Mouse (Mus musculus): ENCODE results near the gene Ptpn6. TPM values are rescaled to one million over a fixed set of nuclear protein-coding genes. Genes with fewer than 3 reads are reported as not detected.
A peak's percentile ranks its signal among the peaks of the same experiment; 100 is the strongest.

Ptpn6 gene
- polyA plus RNA-seq, 1 experiment from 2014 or later: 5.6 TPM

DNA sequence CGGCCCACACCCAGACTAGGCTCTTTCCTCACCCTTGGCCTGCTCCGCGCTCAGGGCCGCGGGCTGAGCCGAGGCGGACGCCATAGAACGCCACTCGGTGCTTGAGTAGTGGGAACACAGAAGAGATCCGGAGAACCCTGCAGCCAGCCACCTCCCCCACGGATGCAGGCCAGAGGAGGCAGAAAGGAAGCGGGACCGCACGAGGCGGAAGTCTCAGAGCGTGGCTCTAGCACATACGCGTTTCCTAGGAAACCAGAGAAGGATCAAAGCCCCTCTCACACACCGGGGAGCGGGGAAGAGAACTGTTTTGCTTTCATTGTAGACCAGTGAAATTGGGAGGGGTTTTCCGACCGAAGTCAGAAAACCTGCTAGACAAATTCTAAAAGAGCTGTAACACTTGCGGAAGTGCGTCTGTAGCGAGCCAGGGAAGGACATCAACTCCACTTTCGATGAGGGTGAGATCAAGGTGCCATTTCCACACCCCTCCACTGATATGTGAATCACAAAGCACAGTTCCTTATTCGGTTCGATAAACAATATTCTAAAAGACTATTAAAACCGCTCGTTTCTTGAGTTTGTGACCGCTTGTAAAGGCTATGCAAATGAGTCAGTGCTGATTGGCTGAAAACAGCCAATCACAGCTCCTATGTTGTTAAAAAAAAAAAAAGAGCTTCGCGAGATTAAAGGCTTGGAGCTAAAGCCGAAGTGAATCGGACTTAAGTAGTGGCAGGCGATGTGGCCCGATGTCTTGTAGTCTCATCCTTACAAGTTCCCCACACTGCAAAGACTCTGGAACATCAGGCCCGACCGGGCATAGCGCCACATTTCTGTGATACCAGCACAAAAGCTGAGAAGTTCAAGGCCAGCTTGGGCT lies 2.6 kb upstream of the Ptpn6 start, which contains the start of gene Grcc10:
Grcc10 (minus strand) TSS at position 487 of the 874 bp plus-strand sequence.
- WGBS: under 1% methylated on average over 41 of the region's 41 CpGs
- Histone ChIP-seq H3K4me2 (peak within 1 kb of the TSS; percentile 82), H3K9ac (peak within 1 kb of the TSS; percentile 81), H3K27me3 (no peaks in the 10 kb centered on the region), H3K9me3 (replicated peaks) (no peaks in the 10 kb centered on the region), H3K36me3 (peaks cover 20% of the 10 kb centered on the region), H3K4me3 (peak within 1 kb of the TSS; percentile 66), H3K27ac (peak within 1 kb of the TSS; percentile 99), H3K4me1 (replicated peaks) (peaks cover 37% of the 10 kb centered on the region)
- peak; percentile 79 for ATAC-seq (replicated peaks; ENCODE audit: insufficient number of reproducible peaks, insufficient read depth, low FRiP score, low read depth)

DNA sequence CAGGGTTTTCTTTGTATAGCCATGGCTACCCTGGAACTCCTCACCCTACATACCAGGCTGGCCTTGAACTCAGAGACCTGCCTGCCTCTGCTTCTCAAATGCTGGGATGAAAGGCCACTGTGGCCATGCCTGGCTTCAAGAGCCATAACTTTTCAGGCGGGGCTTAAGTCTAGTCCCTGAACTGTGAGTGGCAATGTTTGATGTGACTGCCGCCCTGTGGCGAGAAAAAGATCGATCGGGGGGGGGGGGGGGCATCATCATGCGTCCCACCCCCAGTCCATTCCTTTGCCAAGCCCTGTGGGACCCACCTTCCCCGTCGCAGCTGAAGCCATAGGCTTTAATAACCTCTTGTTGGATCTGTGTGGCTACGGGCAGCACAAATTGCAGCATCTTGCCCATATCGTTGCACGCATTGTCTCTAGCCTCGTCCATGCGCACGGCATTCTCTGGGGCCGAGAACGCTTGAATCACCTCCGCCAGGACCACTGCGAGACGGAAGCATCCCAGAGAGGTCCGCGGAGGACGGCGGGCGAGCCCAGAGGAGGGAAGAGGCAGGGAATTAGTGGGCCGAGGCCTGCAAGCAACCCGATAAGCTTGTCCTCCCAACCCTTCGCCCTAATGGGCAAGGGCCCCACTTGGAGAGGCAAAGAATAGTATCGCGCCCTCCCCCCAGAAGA lies 1.8 kb upstream of the Ptpn6 start:
- Histone ChIP-seq H3K4me2 (peak overlapping the region; percentile 82), H3K4me1 (replicated peaks) (peaks cover 33% of the 10 kb centered on the region), H3K4me3 (peak overlapping the region; percentile 66), H3K27me3 (no peaks in the 10 kb centered on the region), H3K9me3 (replicated peaks) (no peaks in the 10 kb centered on the region), H3K9ac (peak overlapping the region; percentile 81), H3K36me3 (peaks cover 20% of the 10 kb centered on the region), H3K27ac (peak overlapping the region; percentile 99)
- peak; percentile 19 for ATAC-seq (replicated peaks; ENCODE audit: insufficient number of reproducible peaks, insufficient read depth, low FRiP score, low read depth)
- WGBS: under 1% methylated on average over 29 of the region's 29 CpGs

DNA sequence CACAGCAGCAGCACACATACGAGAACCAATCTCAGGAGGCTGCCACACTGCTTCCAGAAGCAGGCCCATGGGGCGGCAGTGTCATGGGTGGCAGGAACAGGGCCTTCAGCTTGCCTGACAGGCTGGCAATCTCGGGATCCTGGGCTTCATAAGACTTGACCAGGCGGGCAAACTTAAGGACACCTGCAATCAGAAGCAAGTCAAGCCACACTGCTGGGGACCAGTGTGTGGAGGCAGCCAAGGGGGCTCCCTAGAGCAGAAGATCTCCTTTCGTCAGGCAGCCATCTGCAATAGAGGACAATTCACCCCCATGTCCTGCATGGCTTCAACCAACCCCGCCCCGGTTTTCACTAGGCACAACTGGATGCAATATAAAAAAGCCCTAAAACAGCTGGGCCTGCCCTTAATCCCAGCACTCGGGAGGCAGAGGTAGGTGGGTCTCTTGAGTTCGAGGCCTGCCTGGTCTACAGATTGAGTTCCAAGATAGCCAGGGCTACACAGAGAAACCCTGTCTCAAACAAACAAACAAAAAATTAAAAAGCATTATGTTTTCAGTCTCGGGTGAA lies 800 bp upstream of the Ptpn6 start:
- no peak overlapping the region for H3K9ac ChIP-seq
- H3K4me3 ChIP-seq: no peak overlapping the region
- no peak overlapping the region for H3K27ac ChIP-seq
- H3K9me3 ChIP-seq (replicated peaks): no peaks in the 10 kb centered on the region
- H3K4me1 ChIP-seq (replicated peaks): peaks cover 26% of the 10 kb centered on the region
- H3K27me3 ChIP-seq: no peaks in the 10 kb centered on the region
- WGBS: 79% methylated on average over 10 of the region's 10 CpGs
- peak overlapping the region; percentile 8; the same call in 1 of the 2 replicates for H3K4me2 ChIP-seq
- peaks cover 16% of the 10 kb centered on the region for H3K36me3 ChIP-seq
- ATAC-seq (replicated peaks; ENCODE audit: insufficient number of reproducible peaks, insufficient read depth, low FRiP score, low read depth): no peak

DNA sequence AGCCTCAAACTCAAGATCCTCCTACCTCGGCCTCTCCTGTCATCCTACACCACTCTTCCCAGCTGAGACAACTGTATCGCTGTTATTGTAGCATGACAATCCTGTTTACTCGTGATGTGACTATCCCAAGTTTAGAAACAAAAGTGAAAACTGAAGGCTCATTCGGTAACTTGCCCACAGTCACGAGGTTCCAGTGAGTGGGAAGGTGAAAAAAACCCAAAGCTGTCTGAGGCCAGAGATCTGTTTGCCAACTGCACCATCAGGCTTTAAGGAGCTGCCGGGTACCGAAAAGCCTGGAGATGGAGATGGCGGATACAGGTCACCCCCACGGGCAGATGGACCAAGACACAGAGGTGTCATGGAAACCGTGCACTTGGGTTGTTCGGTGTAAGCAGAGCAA lies 1.5 kb downstream of the Ptpn6 start:
- WGBS: 86% methylated on average over 11 of the region's 11 CpGs
- no peak for ATAC-seq (replicated peaks; ENCODE audit: insufficient number of reproducible peaks, insufficient read depth, low FRiP score, low read depth)
- Histone ChIP-seq H3K9me3 (replicated peaks) (no peaks in the 10 kb centered on the region), H3K36me3 (no peaks in the 10 kb centered on the region), H3K27ac (no peak overlapping the region), H3K4me2 (no peak overlapping the region), H3K27me3 (no peaks in the 10 kb centered on the region), H3K9ac (no peak overlapping the region), H3K4me1 (replicated peaks) (peaks cover 27% of the 10 kb centered on the region), H3K4me3 (no peak overlapping the region)

DNA sequence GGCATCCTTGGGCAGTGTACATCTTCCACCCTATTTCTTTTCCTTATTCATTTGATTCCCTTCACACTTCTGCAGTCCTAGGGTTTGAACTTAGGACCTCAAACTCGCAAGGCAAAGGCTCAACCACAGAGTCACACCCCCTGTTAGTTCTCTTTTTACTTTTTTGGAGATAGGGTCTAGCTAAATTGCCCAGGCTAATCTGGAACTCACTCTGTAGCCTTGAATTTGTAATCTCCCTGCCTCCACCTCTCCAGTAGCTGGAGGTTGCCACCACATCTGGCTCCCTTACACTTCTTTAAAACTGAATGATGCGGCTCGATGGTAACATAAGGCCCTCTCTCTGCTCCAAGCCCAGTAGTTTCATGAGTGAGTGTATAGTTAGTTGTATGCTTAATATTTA lies 4.1 kb downstream of the Ptpn6 start:
- Histone ChIP-seq H3K27ac (no peak overlapping the region), H3K4me2 (no peak overlapping the region), H3K4me3 (no peak overlapping the region), H3K27me3 (no peaks in the 10 kb centered on the region), H3K4me1 (replicated peaks) (peaks cover 14% of the 10 kb centered on the region), H3K9me3 (replicated peaks) (no peaks in the 10 kb centered on the region), H3K36me3 (no peaks in the 10 kb centered on the region), H3K9ac (no peak overlapping the region)
- WGBS: 87% methylated on average over 3 of the region's 3 CpGs
- ATAC-seq (replicated peaks; ENCODE audit: insufficient number of reproducible peaks, insufficient read depth, low FRiP score, low read depth): no peak

DNA sequence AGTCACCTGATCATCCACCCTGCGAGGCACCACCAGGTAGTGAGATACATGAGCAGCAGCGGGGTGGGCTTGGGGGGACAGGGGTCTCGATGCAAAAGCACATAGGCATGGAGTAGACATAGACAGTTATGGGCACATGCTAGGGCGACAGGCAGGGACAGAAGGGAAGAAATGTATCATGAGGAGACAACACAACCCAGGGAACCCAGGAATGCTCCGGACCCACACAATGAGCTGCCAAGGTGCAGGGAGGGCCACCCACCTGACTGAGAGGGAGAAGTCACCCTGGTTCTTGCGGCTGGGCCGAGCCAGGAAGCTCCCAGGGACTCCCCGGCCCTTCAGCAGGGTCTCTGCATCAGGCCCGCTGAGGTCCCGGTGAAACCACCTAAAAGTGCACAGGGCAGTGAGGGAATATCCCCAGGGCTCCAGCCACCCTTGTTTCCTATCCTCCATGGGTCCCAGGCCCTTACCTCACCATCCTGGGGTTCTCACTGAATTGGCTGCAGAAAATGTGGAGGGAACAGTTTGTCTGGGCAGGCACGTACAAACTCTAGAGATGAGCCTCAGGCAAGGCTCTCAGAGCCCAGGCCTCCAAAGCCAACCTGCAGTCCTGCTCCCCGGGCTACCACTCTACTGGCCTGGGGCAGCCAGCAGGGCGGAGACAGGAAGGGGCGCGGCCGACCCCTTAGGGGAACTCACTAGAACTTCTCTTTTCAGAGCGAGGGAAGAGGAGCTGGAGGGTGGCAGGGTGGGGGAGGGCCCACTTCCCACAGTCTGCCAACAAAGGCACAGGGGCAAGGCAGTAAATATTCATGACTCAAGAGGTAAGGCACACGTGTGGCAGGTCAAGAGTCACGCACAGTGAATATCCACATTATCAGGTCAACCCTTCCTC lies 5.8 kb downstream of the Ptpn6 start:
- H3K4me3 ChIP-seq: peak overlapping the region; percentile 30
- WGBS: 51% methylated on average over 19 of the region's 19 CpGs
- H3K4me1 ChIP-seq (replicated peaks): peaks cover 2% of the 10 kb centered on the region; the same call in 1 of the 2 replicates
- peak overlapping the region; percentile 31; the same call in 1 of the 2 replicates for H3K9ac ChIP-seq
- no peaks in the 10 kb centered on the region for H3K36me3 ChIP-seq
- H3K27ac ChIP-seq: peak overlapping the region; percentile 20; the same call in 1 of the 2 replicates
- no peak; the same call in 1 of the 2 replicates for ATAC-seq (replicated peaks; ENCODE audit: insufficient number of reproducible peaks, insufficient read depth, low FRiP score, low read depth)
- peak overlapping the region; percentile 28; the same call in 1 of the 2 replicates for H3K4me2 ChIP-seq
- H3K9me3 ChIP-seq (replicated peaks): no peaks in the 10 kb centered on the region
- no peaks in the 10 kb centered on the region for H3K27me3 ChIP-seq

DNA sequence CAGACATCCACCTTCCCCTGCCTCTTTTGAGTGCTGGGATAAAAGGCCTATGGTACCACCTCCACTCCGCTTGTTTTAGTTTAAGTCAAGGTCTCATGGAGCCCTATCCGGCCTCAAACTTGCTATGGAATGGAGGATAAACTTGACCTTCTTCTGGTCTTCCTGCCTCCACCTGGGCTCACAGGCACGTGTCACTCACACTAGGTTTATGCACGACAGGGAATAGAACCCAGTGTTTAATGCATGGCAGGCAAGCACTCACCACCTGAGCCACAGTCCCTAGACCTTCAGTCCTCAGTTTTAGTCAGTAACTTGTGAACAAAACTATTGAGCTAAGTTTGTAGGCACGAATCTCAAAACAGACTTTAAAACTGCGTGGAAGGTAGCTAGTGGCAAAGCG lies 7.5 kb downstream of the Ptpn6 start:
- ATAC-seq (replicated peaks; ENCODE audit: insufficient number of reproducible peaks, insufficient read depth, low FRiP score, low read depth): no peak
- WGBS: 77% methylated on average over 7 of the region's 7 CpGs
- H3K9ac ChIP-seq: no peak overlapping the region

DNA sequence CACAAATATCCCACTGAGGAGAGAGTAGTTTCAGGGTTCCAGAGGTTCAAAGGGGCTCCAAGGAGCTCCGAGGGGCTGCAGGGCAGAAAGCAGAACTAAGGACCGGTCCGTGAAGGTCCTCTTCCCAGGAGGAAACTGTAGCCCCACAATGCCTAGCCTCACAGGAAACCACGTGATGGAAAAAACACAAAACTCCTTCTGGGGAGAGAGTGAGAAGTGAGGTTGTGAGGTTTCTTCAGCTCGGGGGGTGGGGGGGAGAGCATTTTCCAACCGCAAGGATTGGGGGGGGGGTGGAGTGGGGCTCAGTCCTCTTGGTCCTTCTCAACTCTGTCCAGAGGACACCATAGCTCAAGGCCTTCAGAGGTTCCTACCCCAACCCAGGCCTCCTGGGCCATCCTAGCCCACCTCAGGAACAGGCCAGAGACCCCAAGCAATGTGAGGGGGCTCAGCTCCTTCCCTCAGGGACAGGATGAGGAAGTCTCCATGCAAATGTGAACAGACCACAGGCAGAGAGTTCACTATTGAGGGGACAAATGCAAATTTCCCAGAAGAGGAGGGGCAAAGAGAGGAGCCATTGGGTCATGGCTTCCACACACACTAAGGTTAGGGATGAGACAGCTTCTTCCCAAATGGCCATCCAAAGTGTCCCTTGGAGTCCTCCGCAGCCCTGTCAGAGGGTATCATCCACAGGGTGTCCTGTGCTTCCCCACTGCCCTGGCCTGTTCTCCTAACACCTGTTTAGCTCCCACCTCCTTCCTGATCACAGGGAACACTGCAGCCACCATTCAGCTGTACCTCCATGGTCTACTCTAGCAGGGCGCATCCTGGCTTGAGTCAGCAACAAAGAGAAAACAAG lies 8.4 kb downstream of the Ptpn6 start:
- H3K27me3 ChIP-seq: no peaks in the 10 kb centered on the region
- no peak overlapping the region for H3K27ac ChIP-seq
- no peak for ATAC-seq (replicated peaks; ENCODE audit: insufficient number of reproducible peaks, insufficient read depth, low FRiP score, low read depth)
- no peak overlapping the region for H3K9ac ChIP-seq
- no peaks in the 10 kb centered on the region for H3K36me3 ChIP-seq
- no peaks in the 10 kb centered on the region for H3K9me3 ChIP-seq (replicated peaks)
- no peak overlapping the region for H3K4me2 ChIP-seq
- WGBS: 71% methylated on average over 8 of the region's 8 CpGs
- no peak overlapping the region for H3K4me3 ChIP-seq
- H3K4me1 ChIP-seq (replicated peaks): peaks cover 2% of the 10 kb centered on the region; the same call in 1 of the 2 replicates

More for the DNA sequence above, 7.5 kb downstream of the Ptpn6 start:
- no peak overlapping the region for H3K27ac ChIP-seq
- no peak overlapping the region for H3K4me3 ChIP-seq
- H3K4me1 ChIP-seq (replicated peaks): peaks cover 2% of the 10 kb centered on the region; the same call in 1 of the 2 replicates
- no peaks in the 10 kb centered on the region for H3K36me3 ChIP-seq
- H3K4me2 ChIP-seq: no peak overlapping the region
- no peaks in the 10 kb centered on the region for H3K27me3 ChIP-seq
- no peaks in the 10 kb centered on the region for H3K9me3 ChIP-seq (replicated peaks)

DNA sequence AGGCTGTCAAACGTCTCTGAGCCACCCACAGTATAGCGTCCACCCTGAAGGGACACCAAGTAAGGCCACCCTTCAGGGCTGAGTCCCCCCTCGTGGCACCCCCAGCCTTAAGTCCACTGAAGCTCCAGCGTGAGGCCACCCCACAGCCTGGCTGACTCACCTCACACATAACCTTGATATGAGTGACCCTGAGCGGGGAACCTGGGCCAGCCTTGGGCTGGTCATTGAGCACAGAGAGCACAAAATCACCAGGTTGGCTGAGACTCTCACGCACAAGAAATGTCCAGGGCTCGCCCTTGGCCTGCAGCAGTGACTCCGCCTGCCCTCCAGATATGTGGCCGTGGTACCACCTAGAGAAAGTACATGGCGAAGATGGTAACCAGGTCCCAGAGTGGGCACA lies 9.9 kb downstream of the Ptpn6 start:
- H3K27ac ChIP-seq: no peak overlapping the region
- WGBS: 81% methylated on average over 10 of the region's 10 CpGs
- no peak for ATAC-seq (replicated peaks; ENCODE audit: insufficient number of reproducible peaks, insufficient read depth, low FRiP score, low read depth)
- H3K9ac ChIP-seq: no peak overlapping the region
- peaks cover 2% of the 10 kb centered on the region; the same call in 1 of the 2 replicates for H3K4me1 ChIP-seq (replicated peaks)
- H3K4me2 ChIP-seq: no peak overlapping the region
- H3K36me3 ChIP-seq: no peaks in the 10 kb centered on the region
- H3K4me3 ChIP-seq: no peak overlapping the region
- no peaks in the 10 kb centered on the region for H3K27me3 ChIP-seq
- H3K9me3 ChIP-seq (replicated peaks): no peaks in the 10 kb centered on the region

DNA sequence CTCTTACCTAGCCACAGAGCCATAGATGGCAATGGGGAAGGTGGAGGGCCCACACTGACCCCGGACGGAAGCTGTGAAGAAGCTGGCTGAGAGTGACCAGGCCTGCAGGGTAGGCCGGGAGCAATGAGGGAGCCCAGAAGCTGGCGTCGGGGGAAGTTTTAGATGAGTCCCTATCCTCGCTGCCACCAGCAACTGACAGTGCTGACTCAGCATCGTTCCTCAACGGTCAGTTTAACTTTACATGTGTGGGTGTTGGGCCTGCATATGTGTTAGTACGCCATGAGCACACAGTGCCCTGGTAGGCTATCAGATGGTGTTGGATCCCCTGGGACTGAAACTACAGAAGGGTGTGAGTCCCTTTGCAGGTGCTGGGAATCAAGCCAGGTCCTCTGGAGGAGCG lies 14.0 kb downstream of the Ptpn6 start:
- Histone ChIP-seq H3K9me3 (replicated peaks) (no peaks in the 10 kb centered on the region), H3K4me2 (no peak overlapping the region), H3K27ac (no peak overlapping the region), H3K9ac (no peak overlapping the region), H3K4me1 (replicated peaks) (peaks cover 6% of the 10 kb centered on the region), H3K27me3 (no peaks in the 10 kb centered on the region), H3K36me3 (no peaks in the 10 kb centered on the region), H3K4me3 (no peak overlapping the region)
- WGBS: 85% methylated on average over 10 of the region's 10 CpGs
- no peak for ATAC-seq (replicated peaks; ENCODE audit: insufficient number of reproducible peaks, insufficient read depth, low FRiP score, low read depth)

Measured in heart, embryonic 15.5 days (tissue).